Mouse (Mus musculus) heart, postnatal 0 days (tissue): ENCODE measurements around the gene Angptl1.

Experiments
- CTCF ChIP-seq: IDR thresholded peaks from 2 replicates; pipeline ENCODE4 v1.5.1; 2016; ENCODE audit warnings: antibody characterized with exemption, control low read depth, low read depth
- EP300 ChIP-seq: IDR thresholded peaks from 2 replicates; pipeline ENCODE4 v1.6.1; 2016; ENCODE audit warnings: antibody characterized with exemption, low read depth

DNA sequence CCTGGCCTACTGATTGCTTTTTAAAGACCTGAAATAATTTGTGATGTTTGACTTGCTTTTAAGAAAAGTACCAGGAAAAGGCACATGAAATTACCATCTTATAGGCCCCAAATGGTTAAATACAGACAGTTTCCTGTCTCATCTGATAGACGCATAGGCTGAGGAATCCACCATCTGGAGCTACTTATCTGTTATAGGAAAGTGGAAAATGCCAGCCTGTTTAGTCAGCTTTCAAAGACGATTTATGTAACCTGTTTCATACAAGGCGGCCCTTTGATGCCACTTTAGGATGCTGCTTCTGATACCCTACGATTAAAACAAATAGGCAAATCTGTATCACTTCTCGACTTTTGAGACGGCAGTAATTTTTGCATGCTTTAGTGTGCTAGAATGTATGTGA is 37.1 kb upstream of the Angptl1 start:
- TF ChIP-seq EP300 = no peak
- no peak for TF ChIP-seq CTCF
